Mouse (Mus musculus): ENCODE measurements at regions not wholly inside any gene's neighbourhood (a gene's known extent, or its start where the extent isn't known, plus 50 kb on each side); places are given as distances from the start of the nearest gene placed in this dataset.

- TF ChIP-seq CTCF (conservative IDR thresholded peaks at IDR 0.05 in 1 of 2, IDR thresholded peaks at IDR 0.05 in 1 of 2; ENCODE audit: low read depth in 2 of 2, low read length in 2 of 2) (no peak), RCOR1 (conservative IDR thresholded peaks at IDR 0.05; ENCODE audit: low read depth, low read length) (no peak), TCF12 (IDR thresholded peaks at IDR 0.05; ENCODE audit: low read depth, low read length) (no peak), EP300 (IDR thresholded peaks at IDR 0.05; ENCODE audit: low read length) (no peak), MAZ (IDR thresholded peaks at IDR 0.05; ENCODE audit: low read depth, low read length) (no peak), CHD2 (IDR thresholded peaks at IDR 0.05; ENCODE audit: low read length) (no peak), POLR2A (IDR thresholded peaks at IDR 0.05; ENCODE audit: low read depth, low read length) (no peak), MAX (IDR thresholded peaks at IDR 0.05; ENCODE audit: low read length) (no peak), PAX5 (IDR thresholded peaks at IDR 0.05; ENCODE audit: low read length) (no peak), MEF2A (IDR thresholded peaks at IDR 0.05; ENCODE audit: borderline replicate concordance, low read depth, low read length) (no peak), ZC3H11A (IDR thresholded peaks at IDR 0.05; ENCODE audit: low read depth, low read length) (no peak)
These were observed 188.0 kb upstream of the Plppr1 start for GRCm38 (mm10) chr4:48871105-48871504.
